ENCODE assay signal across 8 mouse cellular contexts in genomic region chr14:47514816-47515453, GRCm38 (mm10). TPM values are rescaled to one million over a fixed set of nuclear protein-coding genes. Genes with fewer than 3 reads are reported as not detected.
A peak's percentile ranks its signal among the peaks of the same experiment; 100 is the strongest.
DNase-seq lines count a peak whose midpoint lies in the region; ATAC-seq and TF ChIP-seq lines count a peak whose summit lies in the region.

No protein-coding gene starts in this region.

- peak; percentile 39 for DNase-seq in ovary, postnatal 36 days (ENCODE audit: low spot score)
- DNase-seq in ovary, postnatal 10 days (ENCODE audit: low spot score) = no peak
- peak; percentile 36 to 60 for DNase-seq in heart, adult 9 months (ENCODE audit: low spot score in 2 of 2)
- peak; percentile 89 for DNase-seq in kidney, postnatal 0 days (ENCODE audit: low spot score)
- no peak for DNase-seq in cerebellum, postnatal 25 days
- DNase-seq in thymus, postnatal 36 days = no peak
- no peak for DNase-seq in gastrocnemius, adult 18-20 months (ENCODE audit: low spot score)

- no peak; the same call in none of the 2 replicates for ATAC-seq in kidney, postnatal 0 days (replicated peaks; ENCODE audit: low FRiP score, low read depth)

- H3K4me1 ChIP-seq in kidney, postnatal 0 days (replicated peaks; ENCODE audit: insufficient read depth, low read length) = 0 out of 2 replicates have a peak, but pooled peaks cover 4% of the 10 kb centered on the region
- peaks cover 33% of the 10 kb centered on the region for H3K4me1 ChIP-seq in megakaryocyte, embryonic 14.5 days

- H3K36me3 ChIP-seq in kidney, postnatal 0 days (ENCODE audit: insufficient read depth, low read length) = no peaks in the 10 kb centered on the region
- peaks cover 6% of the 10 kb centered on the region for H3K36me3 ChIP-seq in megakaryocyte, embryonic 14.5 days (replicated peaks; ENCODE audit: low read length)

- H3K27ac ChIP-seq in kidney, postnatal 0 days = peak overlapping the region; percentile 86

- 0 out of 2 replicates have a peak overlapping the region, but pooled peaks have one; percentile 1 for H3K4me3 ChIP-seq in kidney, postnatal 0 days (replicated peaks; ENCODE audit: low read depth, low read length)
- peak overlapping the region; percentile 50 for H3K4me3 ChIP-seq in megakaryocyte, embryonic 14.5 days (replicated peaks)

- WGBS in kidney, postnatal 0 days = 23% methylated on average over 7 of the region's 7 CpGs

- no peaks in the 10 kb centered on the region for H3K27me3 ChIP-seq in kidney, postnatal 0 days (ENCODE audit: insufficient read depth, low read length)
- H3K27me3 ChIP-seq in megakaryocyte, embryonic 14.5 days (replicated peaks) = no peaks in the 10 kb centered on the region

- no peaks in the 10 kb centered on the region for H3K9me3 ChIP-seq in kidney, postnatal 0 days (replicated peaks; ENCODE audit: low read length)
- H3K9me3 ChIP-seq in megakaryocyte, embryonic 14.5 days = no peaks in the 10 kb centered on the region

- peak overlapping the region; percentile 28; the same call in 1 of the 2 replicates for H3K9ac ChIP-seq in kidney, postnatal 0 days (ENCODE audit: low read depth, low read length)

- peak overlapping the region; percentile 34 for H3K4me2 ChIP-seq in kidney, postnatal 0 days (ENCODE audit: low read length)

- TF ChIP-seq CTCF in kidney, postnatal 0 days (IDR thresholded peaks at IDR 0.05; ENCODE audit: low read depth) = no peak

RNA-seq across cellular contexts. Expression of gene Atg14, which starts 55.5 kb away (rescaled TPM):
- 13.8 and 13.9 TPM in 2 replicates for polyA plus RNA-seq in kidney, postnatal 0 days (2015; fragmentation: Nextera tagmentation; extraction: Ambion mirVana)
- polyA plus RNA-seq in megakaryocyte, embryonic 14.5 days (2012; ENCODE audit: insufficient read depth, low replicate concordance) = 0.28 TPM in 1 of 2 replicates, not detected in the other
- 1 to 10 TPM; 6.7 to 6.9 TPM for total RNA-seq in gastrocnemius, adult 18-20 months (2021)

Comparison
In these comparisons a context has a peak if more than half of its experiments do, and no peak if none do; other contexts are left out.
1. DNase-seq: peak in ovary, postnatal 36 days (single experiment), heart, adult 9 months (2 of 2) and kidney, postnatal 0 days (single experiment); none in ovary, postnatal 10 days (single experiment), cerebellum, postnatal 25 days (0 of 2), thymus, postnatal 36 days (0 of 2) and gastrocnemius, adult 18-20 months (single experiment).
2. RNA of gene Atg14, which starts 55.5 kb away (polyA plus RNA-seq): 13.8 to 13.9 TPM in kidney, postnatal 0 days; 0.28 TPM in megakaryocyte, embryonic 14.5 days; every median in the first group is over 10 times any median in the second.